Mouse (Mus musculus) adrenal gland, postnatal 14 days (tissue): ENCODE measurements around the gene Fam120b. TPM values are rescaled to one million over a fixed set of nuclear protein-coding genes. Genes with fewer than 3 reads are reported as not detected.
A peak's percentile ranks its signal among the peaks of the same experiment; 100 is the strongest.
"Not testable (repeated sequence)": the region's sequence is repeated elsewhere in the genome, so short reads cannot be mapped to it uniquely, and the experiment has no call there.

ENCODE experiments used
- DNase-seq: peaks from one replicate; pipeline ENCODE4 v3.0.0; 2021; ENCODE audit warnings: mixed read lengths
- total RNA-seq: library from RNA; stranded (reverse); gene quantifications from 2 replicates; pipeline ENCODE4 v1.2.3, GENCODE M21; 2021

Gene Fam120b
- total RNA-seq, 1 experiment from 2014 or later: 17.3 TPM

DNA sequence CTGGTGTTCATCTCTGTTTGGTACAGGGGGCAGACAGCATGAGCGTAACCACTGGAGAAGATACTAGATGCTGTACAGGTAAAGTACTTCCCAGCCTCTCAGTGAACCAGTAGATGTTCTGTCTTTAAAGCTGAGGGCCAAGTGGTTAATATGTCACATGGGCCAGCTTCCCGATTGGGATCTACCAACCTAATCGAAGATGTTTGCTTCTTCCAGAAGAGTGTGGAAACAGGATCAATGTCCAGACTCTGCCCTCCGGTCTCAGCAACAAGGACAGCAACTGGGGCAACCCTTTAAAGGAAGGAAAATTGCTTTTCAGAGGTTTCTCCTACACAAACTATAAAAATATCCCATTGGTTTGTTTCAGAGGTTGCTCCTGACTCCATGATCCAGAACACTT is 35.5 kb downstream of the Fam120b start:
- DNase-seq: no peak

DNA sequence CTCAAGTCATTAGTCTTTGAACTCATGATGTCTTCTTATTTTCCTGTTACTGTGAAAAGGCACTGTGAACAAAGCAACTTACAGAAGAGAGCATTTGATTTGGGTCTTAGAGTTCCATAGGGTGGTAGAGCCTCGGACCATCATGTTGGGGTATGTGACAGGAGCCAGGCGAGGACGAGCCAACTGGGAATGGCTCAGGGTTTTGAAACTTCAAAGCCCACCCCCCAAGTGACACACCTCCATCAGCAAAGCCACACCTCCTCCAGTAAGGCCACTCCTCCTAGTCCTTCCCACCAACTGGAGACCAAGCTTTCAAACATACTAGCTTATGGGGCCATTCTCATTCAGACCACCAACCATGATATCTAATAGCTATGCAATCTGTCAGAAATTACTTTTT is 36.0 kb downstream of the Fam120b start:
- DNase-seq: no peak

- no peak for DNase-seq
These were observed 38.7 kb downstream of the Fam120b start for GRCm38 (mm10) chr17:15434748-15435147.

DNA sequence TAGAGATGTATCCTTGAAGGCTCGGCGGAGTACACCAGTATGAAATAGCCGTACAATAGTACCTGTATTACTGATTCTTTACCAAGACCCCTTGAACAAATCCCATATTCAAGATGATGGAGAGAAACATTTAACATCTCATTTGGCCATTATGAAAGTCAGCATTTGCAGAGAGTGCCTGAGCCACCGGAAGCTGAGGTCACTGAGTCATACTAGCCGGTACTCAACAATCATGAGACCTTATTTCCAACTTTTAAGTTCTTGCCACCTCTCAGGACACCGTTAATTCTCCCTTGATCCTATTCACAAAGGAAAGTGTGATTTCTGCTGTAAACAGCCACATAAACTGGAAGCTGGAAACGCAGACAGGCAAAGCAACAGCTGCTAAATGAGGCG is 44.1 kb downstream of the Fam120b start:
- no peak for DNase-seq

DNA sequence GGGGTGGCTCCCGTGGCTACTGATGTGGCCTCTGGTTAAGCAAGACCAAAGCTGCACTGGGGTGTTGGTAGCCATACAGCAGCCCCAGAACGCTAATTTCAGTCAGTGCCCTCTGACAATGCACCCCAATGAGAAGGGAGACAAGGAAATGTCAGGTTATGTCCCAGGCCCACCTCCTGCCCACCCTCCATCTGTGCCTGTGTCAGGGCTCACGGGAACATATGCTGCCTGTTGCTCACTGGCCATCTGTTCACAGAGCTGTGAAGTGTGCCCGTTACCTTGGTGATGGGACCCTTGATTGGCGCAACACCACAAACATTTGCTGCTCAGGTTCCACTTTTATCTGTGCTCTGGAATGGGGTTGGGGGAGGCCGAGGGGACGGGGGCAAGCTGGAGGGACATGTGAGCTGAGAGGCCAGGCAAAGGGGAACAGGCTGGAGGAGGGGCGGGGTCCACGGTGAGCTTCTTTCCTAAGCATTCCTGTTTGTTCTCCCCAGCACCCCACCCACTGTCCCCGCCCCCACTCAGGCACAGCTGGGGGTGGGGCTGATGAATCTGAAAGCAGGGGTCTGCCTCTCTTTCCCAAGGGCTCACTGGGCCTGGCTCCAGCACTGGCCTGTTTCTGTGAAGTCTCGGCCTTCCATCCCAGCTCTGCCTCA is 44.6 kb downstream of the Fam120b start:
- DNase-seq: no peak

DNA sequence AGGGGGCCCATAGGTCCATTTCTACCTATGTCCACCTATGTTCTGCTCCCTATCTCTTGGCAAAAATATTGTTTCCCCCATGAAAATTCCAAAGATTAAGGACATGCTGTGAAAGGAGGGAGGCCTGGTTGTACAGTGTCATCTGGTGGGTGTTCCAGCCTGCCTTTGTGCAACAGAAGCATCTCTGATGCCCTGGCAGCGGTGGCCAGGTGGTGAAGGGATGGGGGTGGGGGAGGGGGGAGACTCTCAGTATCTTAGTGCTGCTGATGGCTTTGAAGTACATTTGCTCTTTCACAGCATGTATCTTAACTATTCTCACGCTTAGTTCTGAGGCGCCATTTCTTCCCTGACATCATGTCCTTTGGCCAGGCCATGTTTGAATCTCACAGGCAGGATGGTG is 49.4 kb downstream of the Fam120b start:
- DNase-seq: no peak

GRCm38 (mm10) chr17:15447831-15448230 is 51.8 kb downstream of the Fam120b start:
- DNase-seq: no peak

GRCm38 (mm10) chr17:15449144-15449543 is 53.1 kb downstream of the Fam120b start:
- DNase-seq: not testable (repeated sequence)

DNA sequence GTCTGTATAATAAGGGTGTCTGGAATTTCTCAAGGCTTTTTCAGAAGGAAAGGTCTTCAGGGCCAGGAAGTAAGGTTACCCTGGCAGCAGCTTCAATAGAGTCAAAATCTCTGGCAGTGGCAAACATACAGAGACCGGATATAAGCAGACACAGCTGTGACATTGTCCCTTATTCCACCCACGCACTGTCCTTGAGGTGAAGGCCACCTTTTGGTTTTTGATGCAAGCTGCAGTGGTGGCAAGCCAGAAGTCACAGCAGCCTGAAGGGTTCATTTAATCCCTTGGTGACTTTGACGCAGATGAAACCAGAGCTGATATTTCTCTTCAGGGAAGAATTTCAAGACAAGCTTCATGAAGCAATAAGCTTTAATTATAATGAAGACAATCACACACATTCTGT is 53.6 kb downstream of the Fam120b start:
- peak; percentile 56 for DNase-seq

DNA sequence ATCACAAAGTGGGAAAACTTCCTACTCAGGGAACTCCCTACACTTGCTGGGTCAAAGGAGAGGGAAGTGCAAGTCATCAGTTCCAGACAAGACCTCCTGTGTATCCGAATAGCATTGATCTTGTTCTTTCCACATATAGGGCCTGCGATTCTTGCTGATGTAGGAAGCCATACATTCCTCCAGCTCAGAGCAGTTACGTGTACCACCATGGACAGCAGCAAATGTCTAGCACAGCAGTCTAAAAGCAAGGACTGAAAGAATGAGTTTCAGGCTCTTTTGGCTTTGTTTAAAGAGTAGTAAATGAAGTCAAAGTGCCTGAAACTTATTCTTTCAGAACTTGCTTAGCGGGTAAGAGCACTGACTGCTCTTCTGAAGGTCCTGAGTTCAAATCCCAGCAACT is 59.2 kb downstream of the Fam120b start:
- no peak for DNase-seq

DNA sequence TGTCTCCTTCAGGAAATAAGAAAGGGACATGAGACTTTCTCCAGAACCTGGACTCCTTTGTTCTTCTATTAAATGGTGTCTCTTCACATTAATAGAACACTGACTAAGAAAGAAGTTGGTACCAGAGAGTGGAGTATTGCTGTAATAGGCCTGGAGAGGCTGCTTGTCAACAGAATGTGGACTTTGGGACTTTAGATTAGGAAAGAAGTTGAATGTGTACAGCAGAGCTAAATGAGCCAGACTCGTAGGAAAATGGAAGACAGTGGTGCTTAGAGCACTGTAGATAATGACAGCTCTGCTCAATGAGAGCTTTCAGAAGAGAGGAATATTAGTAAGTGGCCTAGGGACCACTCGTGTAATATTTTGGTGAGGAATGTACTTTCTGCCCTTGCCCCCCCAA is 60.6 kb downstream of the Fam120b start:
- DNase-seq: no peak

DNA sequence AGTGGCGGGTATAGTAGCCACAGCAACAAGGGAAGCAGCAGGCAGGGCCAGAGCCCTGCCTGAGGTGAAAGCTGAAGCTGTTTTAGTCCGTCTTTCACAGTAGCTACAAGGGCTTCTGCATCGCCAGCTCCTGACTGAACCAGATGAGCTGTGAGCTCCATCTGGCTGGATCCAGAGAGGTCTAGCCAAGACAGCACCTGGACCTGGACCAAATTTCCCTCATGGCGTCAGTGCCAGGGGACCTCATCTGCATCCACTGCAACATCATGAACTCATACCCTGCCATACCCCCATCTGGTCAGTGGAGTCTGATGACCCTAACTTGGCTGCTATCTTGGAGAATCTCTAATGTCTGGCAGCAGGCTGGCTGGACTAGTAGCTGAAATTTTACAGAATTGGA is 63.8 kb downstream of the Fam120b start:
- no peak for DNase-seq

- no peak for DNase-seq
These were observed 66.0 kb downstream of the Fam120b start for GRCm38 (mm10) chr17:15461921-15462495.

GRCm38 (mm10) chr17:15467669-15468068 is 71.7 kb downstream of the Fam120b start:
- DNase-seq: peak; percentile 83

DNA sequence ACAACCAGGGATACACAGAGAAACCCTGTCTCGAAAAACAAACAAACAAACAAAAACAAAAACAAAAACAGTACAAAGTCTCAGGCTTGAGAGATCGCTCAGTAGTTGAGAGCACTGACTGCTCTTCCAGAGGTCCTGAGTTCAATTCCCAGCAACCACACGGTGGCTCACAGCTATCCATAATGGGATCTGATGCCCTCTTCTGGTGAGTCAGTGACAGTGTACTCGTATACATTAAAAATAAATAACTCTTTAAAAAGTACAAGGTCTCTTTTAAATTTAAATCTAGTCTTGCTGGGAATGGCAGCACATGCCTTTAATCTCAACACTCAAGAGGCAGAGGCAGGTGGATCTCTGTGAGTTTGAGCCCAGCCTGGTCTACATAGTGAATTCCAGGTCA is 76.7 kb downstream of the Fam120b start:
- no peak for DNase-seq

Other genes starting within 250 kb of the Fam120b start
- gene Dll1, start 19.3 kb upstream of the Fam120b start, total RNA-seq: 6.7 and 10.5 TPM in 2 replicates
- gene Psmb1, start 103.5 kb downstream of the Fam120b start, total RNA-seq: 159 and 160 TPM in 2 replicates
- 25.9 and 33.1 TPM in 2 replicates for gene Tbp, start 103.7 kb downstream of the Fam120b start, total RNA-seq
- gene Pdcd2, start 131.1 kb downstream of the Fam120b start, total RNA-seq: 30.8 and 36.2 TPM in 2 replicates
- 9.1 and 9.2 TPM in 2 replicates for gene Prdm9, start 168.2 kb downstream of the Fam120b start, total RNA-seq